ENCODE assay signal across 23 mouse cellular contexts in genomic region chr5:74132671-74133070, GRCm38 (mm10).
A peak's percentile ranks its signal among the peaks of the same experiment; 100 is the strongest.
DNase-seq lines count a peak whose midpoint lies in the region; ATAC-seq and TF ChIP-seq lines count a peak whose summit lies in the region.
"Had no signal": no experiment of that assay in that cellular context is flagged by ENCODE, and none has a peak within 500 bp of the region (broad histone marks: within the 10 kb centered on the region; RNA-seq: fewer than 3 reads in every experiment).

No protein-coding gene starts in this region.

- WGBS in midbrain, embryonic 11.5 days, result 79% methylated on average over 8 of the region's 8 CpGs
- 55% methylated on average over 8 of the region's 8 CpGs for WGBS in midbrain, embryonic 14.5 days

- peak; percentile 19 for DNase-seq in midbrain, embryonic 11.5 days (ENCODE audit: low spot score, missing footprints)
- DNase-seq in midbrain, embryonic 14.5 days, result no peak
- DNase-seq in induced T-regulatory cell, adult 2 months (ENCODE audit: low read depth), result peak; percentile 7
- peak; percentile 20 to 22 for DNase-seq in thymus, postnatal 10 days (ENCODE audit: low spot score in 2 of 2)
- peak; percentile 9 for DNase-seq in thymus, postnatal 4 days
- DNase-seq in adrenal gland, postnatal 36 days, result no peak
- no peak for DNase-seq in layer of hippocampus, adult 2 months (ENCODE audit: low spot score in 2 of 2)
- no peak for DNase-seq in heart, adult 9 months (ENCODE audit: low spot score in 2 of 2)
- DNase-seq: adrenal gland, postnatal 14 days; cerebellum, adult 11 months; cerebellum, adult 8-10 months; cerebellum, postnatal 14 days; embryo, embryonic 11 days; gastrocnemius, adult 2 months; gastrocnemius, postnatal 25 days; heart, postnatal 36 days had no signal

- H3K27ac ChIP-seq in midbrain, embryonic 11.5 days (ENCODE audit: low read depth, low read length), result no peak overlapping the region
- H3K27ac ChIP-seq in midbrain, embryonic 14.5 days (replicated peaks; ENCODE audit: low read depth, low read length), result no peak overlapping the region
- no peak overlapping the region for H3K27ac ChIP-seq in layer of hippocampus, adult 2 months
- H3K27ac ChIP-seq: embryonic facial prominence, embryonic 12.5 days; forebrain, embryonic 12.5 days; gastrocnemius, adult 2 months; heart, embryonic 13.5 days; hindbrain, embryonic 15.5 days had no signal

- no peak for ATAC-seq in midbrain, embryonic 11.5 days (ENCODE audit: low FRiP score)
- no peak for ATAC-seq in midbrain, embryonic 14.5 days (ENCODE audit: low FRiP score, low TSS enrichment)
- ATAC-seq: activated CD4-positive, CD25-positive, alpha-beta regulatory T cell, adult 4 months; forebrain, embryonic 16.5 days; inflammation-experienced regulatory T-cells, adult 6 months had no signal

- no peaks in the 10 kb centered on the region for H3K4me1 ChIP-seq in midbrain, embryonic 11.5 days (ENCODE audit: control insufficient read depth, insufficient read depth, low read length)
- no peaks in the 10 kb centered on the region for H3K4me1 ChIP-seq in midbrain, embryonic 14.5 days (ENCODE audit: control insufficient read depth, insufficient read depth, low read length)
- H3K4me1 ChIP-seq: forebrain, embryonic 12.5 days; hindbrain, embryonic 15.5 days had no signal

- no peaks in the 10 kb centered on the region for H3K36me3 ChIP-seq in midbrain, embryonic 11.5 days (ENCODE audit: control insufficient read depth, insufficient read depth, low read length)
- H3K36me3 ChIP-seq in midbrain, embryonic 14.5 days (ENCODE audit: control insufficient read depth, insufficient read depth, low read length), result no peaks in the 10 kb centered on the region
- H3K36me3 ChIP-seq: embryonic facial prominence, embryonic 12.5 days; forebrain, embryonic 12.5 days; heart, embryonic 13.5 days; hindbrain, embryonic 15.5 days had no signal

- no peak overlapping the region for H3K9ac ChIP-seq in midbrain, embryonic 11.5 days (ENCODE audit: low read length)
- no peak overlapping the region for H3K9ac ChIP-seq in midbrain, embryonic 14.5 days (replicated peaks; ENCODE audit: low read length)
- H3K9ac ChIP-seq: embryonic facial prominence, embryonic 12.5 days; forebrain, embryonic 12.5 days; heart, embryonic 13.5 days; hindbrain, embryonic 15.5 days had no signal

- no peaks in the 10 kb centered on the region; the same call in 1 of the 2 replicates for H3K9me3 ChIP-seq in midbrain, embryonic 11.5 days (ENCODE audit: control insufficient read depth, low read length)
- H3K9me3 ChIP-seq in midbrain, embryonic 14.5 days (ENCODE audit: control insufficient read depth, low read length), result no peaks in the 10 kb centered on the region
- H3K9me3 ChIP-seq: embryonic facial prominence, embryonic 12.5 days; forebrain, embryonic 12.5 days; hindbrain, embryonic 15.5 days had no signal

- no peak overlapping the region for H3K4me3 ChIP-seq in midbrain, embryonic 11.5 days (ENCODE audit: low read depth, low read length)
- no peak overlapping the region for H3K4me3 ChIP-seq in midbrain, embryonic 14.5 days (replicated peaks; ENCODE audit: low read depth, low read length)
- no peak overlapping the region for H3K4me3 ChIP-seq in layer of hippocampus, adult 2 months
- H3K4me3 ChIP-seq: embryonic facial prominence, embryonic 12.5 days; forebrain, embryonic 12.5 days; gastrocnemius, adult 2 months; heart, embryonic 13.5 days; hindbrain, embryonic 15.5 days had no signal

- H3K4me2 ChIP-seq in midbrain, embryonic 11.5 days, result no peak overlapping the region
- H3K4me2 ChIP-seq in midbrain, embryonic 14.5 days (ENCODE audit: low read length), result no peak overlapping the region
- H3K4me2 ChIP-seq: embryonic facial prominence, embryonic 12.5 days; forebrain, embryonic 12.5 days; heart, embryonic 13.5 days; hindbrain, embryonic 15.5 days had no signal

- no peak for TF ChIP-seq CTCF in layer of hippocampus, adult 2 months (conservative IDR thresholded peaks at IDR 0.05)

- H3K27me3 ChIP-seq in midbrain, embryonic 11.5 days (ENCODE audit: control insufficient read depth, insufficient read depth, low read length), result no peaks in the 10 kb centered on the region
- no peaks in the 10 kb centered on the region for H3K27me3 ChIP-seq in midbrain, embryonic 14.5 days (ENCODE audit: control insufficient read depth, insufficient read depth, low read length)
- H3K27me3 ChIP-seq: embryonic facial prominence, embryonic 12.5 days; forebrain, embryonic 12.5 days; heart, embryonic 13.5 days; hindbrain, embryonic 15.5 days had no signal

Comparison
In these comparisons a context has a peak if more than half of its experiments do, and no peak if none do; other contexts are left out.
1. DNase-seq: peak in midbrain, embryonic 11.5 days (single experiment), induced T-regulatory cell, adult 2 months (single experiment), thymus, postnatal 10 days (2 of 2) and thymus, postnatal 4 days (single experiment); none in midbrain, embryonic 14.5 days (single experiment), adrenal gland, postnatal 36 days (0 of 2), layer of hippocampus, adult 2 months (0 of 2) and heart, adult 9 months (0 of 2).